Mouse (Mus musculus): ENCODE measurements around the gene Stard3.

Stard3 gene

GRCm38 (mm10) chr11:98358161-98359083 is at the start of gene Stard3:
Gene Stard3 (plus strand): TSS chr11:98358368.
- DNase-seq (ENCODE audit: low read depth, low spot score) = peak; percentile 91

DNA sequence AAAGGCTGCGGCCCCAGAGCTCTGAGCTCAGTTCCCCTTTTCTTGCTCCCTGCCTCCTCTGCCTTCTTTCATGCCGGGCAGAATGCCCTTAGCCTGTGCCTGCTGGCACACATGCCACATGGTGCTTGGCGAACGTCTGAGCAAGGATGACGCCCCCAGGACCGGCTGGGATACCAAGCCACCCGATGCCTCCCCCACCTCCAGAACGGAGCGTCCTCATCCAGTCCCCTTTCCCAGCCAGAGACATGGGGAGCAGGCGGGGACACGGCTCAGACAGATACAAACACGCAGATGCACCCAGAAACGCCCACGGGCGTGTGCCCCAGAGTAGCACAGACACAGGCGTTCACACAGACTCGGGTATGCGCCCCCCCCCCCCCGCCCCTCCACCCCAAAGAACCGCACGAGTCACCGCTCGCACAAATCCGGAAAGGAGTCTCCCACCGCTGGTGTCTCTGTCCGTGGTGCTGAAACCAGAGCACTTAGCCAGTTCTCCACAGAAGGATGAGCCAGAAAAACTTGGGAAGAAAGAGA is 44.3 kb upstream of the Stard3 start:
- DNase-seq (ENCODE audit: low read depth, low spot score) = peak; percentile 72

DNA sequence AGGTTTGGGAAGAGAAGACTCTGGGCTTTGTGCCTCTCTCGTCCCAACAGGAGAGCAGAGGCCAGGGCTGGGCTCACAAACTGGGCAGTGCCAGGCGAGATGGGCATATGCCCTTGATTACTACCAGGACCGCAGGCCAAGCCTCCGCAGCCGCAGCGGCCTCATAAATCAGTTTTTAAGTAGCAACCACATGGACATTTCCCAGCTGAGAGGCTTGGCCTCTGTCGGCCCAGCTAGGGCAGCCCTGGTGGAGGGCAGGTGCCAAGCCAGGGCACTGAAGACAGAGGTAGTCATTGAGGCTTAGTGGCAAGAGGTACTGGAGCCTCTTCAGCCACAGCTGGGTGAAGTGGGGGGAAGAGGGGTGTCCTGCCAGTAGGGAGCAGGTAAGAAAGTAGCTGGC is 40.7 kb upstream of the Stard3 start:
- no peak for DNase-seq (ENCODE audit: low read depth, low spot score)

DNA sequence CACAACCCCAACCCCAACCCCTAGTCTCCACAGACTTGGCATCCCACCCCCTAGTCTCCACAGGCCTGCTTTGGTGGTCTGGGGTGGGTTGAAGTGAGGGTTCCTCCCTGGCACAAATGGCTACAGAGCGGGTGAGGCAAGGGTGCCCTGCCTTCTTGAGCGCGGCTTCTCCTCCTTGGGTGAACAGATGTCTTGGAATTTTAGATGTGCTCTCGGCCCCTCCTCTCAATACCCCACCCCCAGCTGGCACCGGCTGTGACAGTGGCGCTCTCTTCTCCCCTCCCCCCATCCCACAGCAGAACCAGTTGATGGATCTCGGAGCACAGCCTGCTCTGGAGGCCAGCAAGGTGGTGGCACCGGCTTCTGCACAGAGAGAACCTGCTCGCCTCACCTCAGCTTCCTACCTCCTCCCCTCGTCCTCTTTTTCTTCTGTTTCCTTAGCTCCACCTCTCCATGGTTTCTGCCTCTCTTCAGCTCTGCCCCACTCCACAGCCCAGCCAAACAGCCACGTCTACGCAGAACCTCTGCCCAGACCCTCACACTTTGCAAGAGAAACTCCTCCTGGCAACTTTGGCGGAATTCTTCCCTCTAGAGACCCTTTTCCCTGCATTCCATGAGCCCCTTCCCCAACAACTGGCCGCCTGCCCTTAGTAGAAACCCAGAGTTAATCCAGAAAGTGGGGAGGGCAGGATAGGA is 39.6 kb upstream of the Stard3 start:
- no peak for DNase-seq (ENCODE audit: low read depth, low spot score)

- DNase-seq (ENCODE audit: low read depth, low spot score) = no peak
Observed at GRCm38 (mm10) chr11:98319120-98319519, 39.0 kb upstream of the Stard3 start.

- DNase-seq (ENCODE audit: low read depth, low spot score) = no peak
Observed at GRCm38 (mm10) chr11:98319544-98319943, 38.6 kb upstream of the Stard3 start.

GRCm38 (mm10) chr11:98319944-98320343 is 38.2 kb upstream of the Stard3 start:
- no peak for DNase-seq (ENCODE audit: low read depth, low spot score)

GRCm38 (mm10) chr11:98320381-98320780 is 37.8 kb upstream of the Stard3 start:
- DNase-seq (ENCODE audit: low read depth, low spot score) = no peak

- no peak for DNase-seq (ENCODE audit: low read depth, low spot score)
Observed at GRCm38 (mm10) chr11:98320806-98321676, 37.1 kb upstream of the Stard3 start.

DNA sequence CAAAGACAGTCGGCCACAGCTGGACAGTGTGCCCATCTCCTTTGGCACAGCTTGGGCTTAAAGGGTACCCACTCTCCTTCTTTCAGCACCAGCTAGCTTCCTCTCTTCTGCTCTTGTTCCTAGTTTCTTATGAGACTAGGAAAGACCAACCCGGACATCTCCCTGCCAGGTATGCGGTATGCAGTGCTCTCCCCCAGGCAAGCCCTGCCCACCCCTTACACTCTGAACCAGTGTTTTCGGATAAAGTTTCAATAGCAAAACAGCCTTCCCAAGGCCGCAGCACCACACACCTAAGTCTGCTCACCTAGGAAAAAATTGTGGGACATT is 36.5 kb upstream of the Stard3 start:
- DNase-seq (ENCODE audit: low read depth, low spot score) = no peak

DNA sequence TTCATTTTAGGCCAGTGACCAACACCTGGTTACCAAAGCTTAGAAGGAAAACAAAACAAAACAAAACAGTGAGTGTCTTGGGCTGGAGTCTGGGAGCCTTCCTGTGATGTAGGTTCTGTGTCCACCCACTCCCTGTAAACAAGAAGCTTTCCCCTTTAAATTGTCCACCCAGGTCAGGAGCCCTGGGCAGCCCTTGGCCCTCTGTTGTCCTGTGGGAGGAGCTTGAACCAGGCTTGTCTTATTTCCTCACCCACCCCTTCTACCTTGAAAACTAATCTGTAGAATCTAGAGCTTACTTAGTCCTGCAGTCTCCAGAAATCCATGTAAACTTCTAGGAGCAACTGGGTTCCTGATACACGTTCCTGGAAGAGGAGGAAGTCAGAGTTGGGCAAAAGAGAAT is 36.0 kb upstream of the Stard3 start:
- DNase-seq (ENCODE audit: low read depth, low spot score) = no peak

DNA sequence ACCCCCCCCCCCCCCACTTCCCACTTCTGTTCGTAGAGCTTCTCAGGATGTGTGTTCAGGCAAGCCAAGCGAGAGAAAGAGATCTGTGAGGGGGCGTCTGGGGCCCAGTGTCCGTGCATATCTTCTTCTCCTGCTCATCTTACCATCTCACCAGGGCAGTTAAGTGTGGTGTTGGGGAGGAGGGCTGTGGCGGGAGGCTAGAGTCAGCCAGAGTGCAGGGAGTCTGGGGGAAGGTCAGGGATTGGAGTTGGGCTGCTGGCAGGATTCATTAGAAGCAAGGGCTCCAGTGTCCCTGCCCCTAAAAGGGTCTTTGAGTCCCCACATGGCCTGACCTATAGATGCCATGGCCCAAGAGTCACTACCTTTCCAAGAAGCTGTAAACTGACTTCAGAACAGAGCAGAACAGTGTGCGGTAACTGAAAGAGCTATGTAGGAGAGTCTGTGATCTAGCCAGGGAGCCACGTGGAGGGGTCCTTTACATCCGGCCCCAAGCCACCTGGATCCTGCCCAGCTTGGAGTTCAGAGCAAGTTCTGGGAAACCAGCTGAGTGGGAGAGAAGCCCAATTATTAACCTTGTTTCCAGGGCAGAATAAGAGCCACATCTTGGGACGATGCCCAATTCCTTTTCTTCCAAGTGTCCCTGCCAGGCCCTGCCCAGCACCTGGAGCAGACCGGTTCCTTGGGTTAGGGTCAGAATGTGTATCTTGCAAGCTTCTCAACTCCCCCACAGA is 34.9 kb upstream of the Stard3 start:
- no peak for DNase-seq (ENCODE audit: low read depth, low spot score)

GRCm38 (mm10) chr11:98323933-98324332 is 34.2 kb upstream of the Stard3 start:
- DNase-seq (ENCODE audit: low read depth, low spot score) = no peak

DNA sequence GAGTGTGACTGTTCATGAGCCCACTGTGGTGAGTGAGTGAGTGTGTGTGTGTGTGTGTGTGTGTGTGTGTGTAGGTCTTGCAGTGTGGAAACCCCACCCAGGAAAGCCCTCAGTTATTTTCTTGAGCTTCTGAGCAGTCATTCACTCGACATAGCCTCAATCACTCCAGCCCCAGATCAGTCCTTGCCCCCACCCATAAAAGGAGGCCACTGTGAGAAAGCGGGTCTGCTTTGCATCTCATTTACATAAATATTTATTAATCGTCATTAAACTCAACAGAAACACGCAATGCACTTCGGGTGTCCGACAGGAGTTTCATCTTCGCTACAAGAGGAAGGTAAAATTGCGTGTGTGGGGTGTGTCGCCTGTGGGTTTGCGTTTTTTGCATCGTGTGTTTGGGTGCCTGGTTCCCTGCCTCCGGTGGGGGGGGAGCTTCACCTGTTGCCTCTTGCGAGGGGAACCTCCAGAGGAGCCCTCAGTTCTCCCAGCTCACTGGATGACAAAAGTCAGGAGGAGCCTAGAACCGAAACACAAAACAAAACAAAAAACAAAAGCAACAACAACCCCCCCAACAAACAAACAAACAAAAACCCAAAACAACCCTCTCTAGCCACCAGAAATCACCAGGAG is 32.9 kb upstream of the Stard3 start:
- no peak for DNase-seq (ENCODE audit: low read depth, low spot score)

GRCm38 (mm10) chr11:98325821-98326218 is 32.3 kb upstream of the Stard3 start:
- no peak for DNase-seq (ENCODE audit: low read depth, low spot score)

GRCm38 (mm10) chr11:98326741-98327135 is 31.4 kb upstream of the Stard3 start:
- DNase-seq (ENCODE audit: low read depth, low spot score) = no peak

DNA sequence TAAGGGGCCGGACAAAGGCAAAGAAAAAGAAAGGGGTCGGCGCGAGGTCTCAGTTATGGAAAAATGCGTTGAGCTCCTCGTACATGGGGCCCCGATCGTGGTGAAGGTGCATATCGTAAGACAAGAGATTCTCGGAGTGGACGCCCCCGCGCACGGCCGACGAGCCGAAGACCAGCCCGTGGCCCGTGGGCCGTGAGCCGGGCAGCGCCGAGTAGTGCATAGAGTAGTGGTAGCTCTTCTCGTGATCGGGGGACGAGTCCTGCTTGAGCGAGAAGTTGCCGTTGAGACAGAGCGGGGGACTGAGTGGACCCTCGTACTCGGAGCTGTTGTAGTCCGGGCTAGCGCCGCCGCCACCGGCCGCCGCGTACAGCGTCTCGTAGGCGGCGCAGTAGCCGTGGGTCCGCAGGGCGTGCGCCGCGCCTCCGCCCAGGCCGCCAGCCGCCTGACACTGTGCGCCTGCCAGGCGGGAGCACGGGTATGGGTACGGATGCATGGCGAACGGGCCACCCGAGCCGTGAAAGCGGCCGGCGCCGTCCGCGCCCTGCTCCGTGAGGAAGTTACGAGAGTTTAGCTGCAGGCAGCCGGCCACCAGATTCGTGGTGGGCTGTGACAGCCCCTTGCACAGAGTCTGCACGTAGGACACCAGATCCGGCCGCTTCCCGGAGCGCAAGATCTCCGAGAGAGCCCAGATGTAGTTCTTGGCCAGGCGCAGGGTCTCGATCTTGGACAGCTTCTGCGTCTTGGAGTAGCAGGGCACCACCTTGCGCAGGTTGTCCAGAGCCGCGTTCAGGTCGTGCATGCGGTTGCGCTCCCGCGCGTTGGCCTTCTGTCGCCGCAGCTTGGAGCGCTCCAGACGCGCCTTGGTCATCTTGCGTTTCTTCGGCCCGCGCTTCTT is 30.8 kb upstream of the Stard3 start:
- no peak for DNase-seq (ENCODE audit: low read depth, low spot score)

DNA sequence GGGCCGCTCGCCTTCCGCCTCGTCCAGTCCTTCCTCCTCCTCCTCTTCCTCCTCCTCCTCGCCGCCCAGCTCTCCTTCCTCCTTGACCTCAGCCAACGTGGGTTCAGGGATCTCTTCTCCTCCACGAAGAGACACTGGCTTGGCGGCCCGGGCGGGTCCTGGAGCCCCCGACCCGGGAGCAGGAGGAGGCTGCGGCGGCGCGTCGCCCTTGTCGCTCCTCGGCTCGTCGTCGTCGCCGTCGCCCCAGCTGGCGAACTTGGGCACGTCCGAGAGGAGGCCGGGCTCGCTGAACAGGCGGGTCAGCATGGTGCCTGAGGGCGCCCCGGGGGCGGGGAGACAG is 30.2 kb upstream of the Stard3 start:
- no peak for DNase-seq (ENCODE audit: low read depth, low spot score)

DNA sequence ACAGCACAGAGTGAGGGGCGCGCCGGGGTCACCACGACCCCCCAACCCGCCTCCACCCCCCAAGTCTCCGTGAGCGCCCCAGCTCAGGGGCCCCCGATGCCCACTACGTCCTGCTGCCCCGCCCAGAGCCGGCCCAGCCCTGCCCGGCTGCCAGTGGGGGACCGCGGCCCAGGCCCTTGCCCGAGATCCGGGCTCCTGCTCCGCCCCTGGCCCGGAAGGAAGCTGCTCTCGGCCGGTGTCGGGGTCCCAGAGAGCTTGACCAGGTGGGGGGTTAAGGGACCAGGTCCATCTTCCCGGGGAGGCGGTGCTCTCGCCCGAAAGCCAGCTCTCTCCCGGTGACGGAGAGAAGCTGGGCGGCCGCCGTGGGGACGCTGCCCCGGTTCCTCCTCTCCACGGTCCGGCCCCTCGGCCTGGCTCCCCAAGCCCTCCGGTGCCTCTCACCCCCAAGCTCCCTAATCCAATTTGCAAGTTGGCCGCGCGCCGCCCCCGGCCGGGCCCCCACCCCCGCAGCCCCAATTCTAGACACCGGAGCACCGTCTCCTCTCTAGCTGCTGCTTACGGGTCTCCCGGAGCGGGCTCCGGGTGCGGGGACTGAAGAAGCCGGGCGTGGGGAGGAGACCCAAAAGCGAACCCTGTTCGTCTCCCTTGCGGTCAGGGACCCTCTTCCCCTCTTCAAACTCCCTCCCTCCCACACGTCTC is 29.6 kb upstream of the Stard3 start:
- no peak for DNase-seq (ENCODE audit: low read depth, low spot score)
